ENCODE assay signal across 8 mouse cellular contexts in the genomic region with DNA sequence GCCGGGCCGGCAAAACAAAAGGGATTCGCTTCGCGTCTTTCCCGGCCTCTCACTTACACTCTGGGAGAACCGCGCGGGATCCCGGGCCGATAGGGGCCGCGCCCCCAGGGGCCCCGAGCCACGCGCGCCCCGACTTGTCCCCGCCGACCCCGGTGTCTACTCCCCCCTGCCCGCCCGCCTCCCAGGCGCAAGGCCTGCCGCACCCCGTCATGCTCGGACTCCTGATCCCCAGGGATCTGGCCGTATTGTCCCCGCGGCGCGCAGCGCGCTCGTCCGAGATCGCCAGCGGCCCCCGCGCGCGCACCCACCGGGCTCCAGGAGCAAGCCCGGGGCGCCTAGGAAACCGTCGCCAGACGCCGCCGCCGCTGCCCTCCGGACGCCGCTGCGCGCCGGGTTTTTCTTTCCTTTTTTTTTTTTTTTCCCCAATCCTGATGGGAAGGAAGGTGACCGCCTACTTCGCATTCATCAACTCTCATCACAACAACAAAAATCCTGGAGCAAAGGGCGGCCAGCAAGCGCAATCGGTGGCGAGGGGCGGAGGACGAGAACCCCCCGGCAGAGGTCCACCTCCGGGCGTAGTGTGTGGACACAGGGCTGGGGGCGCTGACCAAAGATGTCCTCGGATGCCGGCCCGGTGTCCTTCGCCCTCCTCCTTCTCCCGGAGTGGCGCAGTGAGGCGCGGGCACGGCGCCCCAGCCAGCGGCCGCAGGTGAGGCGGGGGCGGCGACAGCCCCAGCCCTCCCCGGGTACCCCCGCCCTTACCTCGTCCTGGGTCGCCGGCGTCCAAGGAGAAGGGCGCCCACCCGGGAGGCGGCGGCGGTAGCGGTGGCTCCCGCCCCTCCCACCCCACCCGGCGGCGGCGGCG. TPM values are rescaled to one million over a fixed set of nuclear protein-coding genes. Genes with fewer than 3 reads are reported as not detected.
DNase-seq lines count a peak whose midpoint lies in the region; ATAC-seq and TF ChIP-seq lines count a peak whose summit lies in the region.

No protein-coding gene starts in this region.

- peak; percentile 15 for ATAC-seq in forebrain, embryonic 14.5 days
- ATAC-seq in hindbrain, embryonic 12.5 days (ENCODE audit: low FRiP score) = peak; percentile 53
- peak; percentile 53 for ATAC-seq in midbrain, embryonic 11.5 days (ENCODE audit: low FRiP score)
- no peak for ATAC-seq in stomach, postnatal 0 days (ENCODE audit: low FRiP score, low TSS enrichment)

- peaks cover 29% of the 10 kb centered on the region for H3K4me1 ChIP-seq in bone marrow macrophage, adult 2 months (ENCODE audit: control insufficient read depth, insufficient read depth, low read length)
- H3K4me1 ChIP-seq in forebrain, embryonic 14.5 days (ENCODE audit: control insufficient read depth, insufficient read depth, low read length) = peaks cover 14% of the 10 kb centered on the region
- peaks cover 35% of the 10 kb centered on the region for H3K4me1 ChIP-seq in hindbrain, embryonic 12.5 days
- peaks cover 29% of the 10 kb centered on the region for H3K4me1 ChIP-seq in midbrain, embryonic 11.5 days (ENCODE audit: control insufficient read depth, insufficient read depth, low read length)
- H3K4me1 ChIP-seq in stomach, postnatal 0 days (replicated peaks; ENCODE audit: control insufficient read depth, insufficient read depth) = 0 out of 2 replicates have a peak, but pooled peaks cover 4% of the 10 kb centered on the region

- intact Hi-C loops in left cerebral cortex, postnatal 25 days (cut with DNase I) = loop anchor here (2.0 to 5.0 kb wide), 2 partner anchors 82 to 515 kb away; partner anchors contain the start of gene Edrf1

- peak overlapping the region; percentile 92 for H3K27ac ChIP-seq in bone marrow macrophage, adult 2 months (ENCODE audit: insufficient read depth, low read depth, low read length)
- peak overlapping the region; percentile 98 for H3K27ac ChIP-seq in forebrain, embryonic 14.5 days (ENCODE audit: low read depth, low read length)
- peak overlapping the region; percentile 99 for H3K27ac ChIP-seq in hindbrain, embryonic 12.5 days
- H3K27ac ChIP-seq in midbrain, embryonic 11.5 days (ENCODE audit: low read depth, low read length) = peak overlapping the region; percentile 99
- H3K27ac ChIP-seq in stomach, postnatal 0 days (replicated peaks) = peak overlapping the region; percentile 100

- DNase-seq in adrenal gland, adult 18-20 months (ENCODE audit: low spot score in 2 of 2) = peak; percentile 69
- DNase-seq in adrenal gland, postnatal 10 days = no peak
- peak; percentile 60 for DNase-seq in forebrain, embryonic 14.5 days (ENCODE audit: low spot score)
- DNase-seq in left cerebral cortex, postnatal 25 days (ENCODE audit: low spot score in 2 of 2) = peak; percentile 12 to 49
- peak; percentile 97 for DNase-seq in midbrain, embryonic 11.5 days (ENCODE audit: low spot score, missing footprints)
- no peak for DNase-seq in stomach, postnatal 0 days (ENCODE audit: low spot score)

- peak overlapping the region; percentile 97 for H3K9ac ChIP-seq in forebrain, embryonic 14.5 days (ENCODE audit: low read length)
- peak overlapping the region; percentile 97 for H3K9ac ChIP-seq in hindbrain, embryonic 12.5 days
- peak overlapping the region; percentile 99 for H3K9ac ChIP-seq in midbrain, embryonic 11.5 days (ENCODE audit: low read length)
- peak overlapping the region; percentile 98 for H3K9ac ChIP-seq in stomach, postnatal 0 days (ENCODE audit: low read length)

- H3K4me3 ChIP-seq in bone marrow macrophage, adult 2 months (ENCODE audit: insufficient read depth, low read length) = peak overlapping the region; percentile 98
- H3K4me3 ChIP-seq in forebrain, embryonic 14.5 days (ENCODE audit: low read depth, low read length) = peak overlapping the region; percentile 88
- peak overlapping the region; percentile 96 for H3K4me3 ChIP-seq in hindbrain, embryonic 12.5 days
- H3K4me3 ChIP-seq in midbrain, embryonic 11.5 days (ENCODE audit: low read depth, low read length) = peak overlapping the region; percentile 93
- H3K4me3 ChIP-seq in stomach, postnatal 0 days (ENCODE audit: low read depth, low read length) = peak overlapping the region; percentile 94

- WGBS in forebrain, embryonic 14.5 days = under 1% methylated on average over 66 of the region's 102 CpGs
- under 1% methylated on average over 83 of the region's 102 CpGs for WGBS in hindbrain, embryonic 12.5 days
- WGBS in midbrain, embryonic 11.5 days = under 1% methylated on average over 74 of the region's 102 CpGs
- under 1% methylated on average over 62 of the region's 102 CpGs for WGBS in stomach, postnatal 0 days

- H3K27me3 ChIP-seq in forebrain, embryonic 14.5 days (replicated peaks; ENCODE audit: control insufficient read depth, insufficient read depth, low read length) = 0 out of 2 replicates have a peak, but pooled peaks cover 5% of the 10 kb centered on the region
- H3K27me3 ChIP-seq in hindbrain, embryonic 12.5 days = peaks cover 13% of the 10 kb centered on the region
- peaks cover 10% of the 10 kb centered on the region for H3K27me3 ChIP-seq in midbrain, embryonic 11.5 days (ENCODE audit: control insufficient read depth, insufficient read depth, low read length)
- H3K27me3 ChIP-seq in stomach, postnatal 0 days (ENCODE audit: control insufficient read depth, insufficient read depth, low read length) = no peaks in the 10 kb centered on the region

- no peak for TF ChIP-seq CTCF in bone marrow macrophage, adult 2 months (IDR thresholded peaks at IDR 0.05; ENCODE audit: low read depth, low read length)
- TF ChIP-seq CTCF in stomach, postnatal 0 days (IDR thresholded peaks at IDR 0.05; ENCODE audit: low read depth) = no peak; the same call in 1 of the 2 replicates

- no peaks in the 10 kb centered on the region for H3K9me3 ChIP-seq in forebrain, embryonic 14.5 days (replicated peaks; ENCODE audit: control insufficient read depth, low read length)
- H3K9me3 ChIP-seq in hindbrain, embryonic 12.5 days (replicated peaks) = no peaks in the 10 kb centered on the region
- H3K9me3 ChIP-seq in midbrain, embryonic 11.5 days (ENCODE audit: control insufficient read depth, low read length) = no peaks in the 10 kb centered on the region
- no peaks in the 10 kb centered on the region for H3K9me3 ChIP-seq in stomach, postnatal 0 days (ENCODE audit: control insufficient read depth, low read length)

- TF ChIP-seq POLR2A in bone marrow macrophage, adult 2 months (IDR thresholded peaks at IDR 0.05; ENCODE audit: borderline replicate concordance, low read depth, low read length) = no peak

- TF ChIP-seq EP300 in stomach, postnatal 0 days (optimal IDR thresholded peaks at IDR 0.05) = no peak

- H3K4me2 ChIP-seq in forebrain, embryonic 14.5 days (ENCODE audit: low read length) = peak overlapping the region; percentile 70
- peak overlapping the region; percentile 99 for H3K4me2 ChIP-seq in hindbrain, embryonic 12.5 days (replicated peaks)
- H3K4me2 ChIP-seq in midbrain, embryonic 11.5 days = peak overlapping the region; percentile 98
- H3K4me2 ChIP-seq in stomach, postnatal 0 days (replicated peaks; ENCODE audit: low read depth) = peak overlapping the region; percentile 87

- H3K36me3 ChIP-seq in forebrain, embryonic 14.5 days (ENCODE audit: control insufficient read depth, insufficient read depth, low read length) = no peaks in the 10 kb centered on the region
- no peaks in the 10 kb centered on the region for H3K36me3 ChIP-seq in hindbrain, embryonic 12.5 days
- H3K36me3 ChIP-seq in midbrain, embryonic 11.5 days (ENCODE audit: control insufficient read depth, insufficient read depth, low read length) = no peaks in the 10 kb centered on the region
- H3K36me3 ChIP-seq in stomach, postnatal 0 days (ENCODE audit: control insufficient read depth, insufficient read depth, low read length) = no peaks in the 10 kb centered on the region

RNA-seq across cellular contexts. Expression of gene Fgfr2, which starts 0.5 kb away (rescaled TPM):
- 100 to 1,000 TPM; 294 to 308 TPM for total RNA-seq in adrenal gland, adult 18-20 months (2021)
- total RNA-seq in adrenal gland, postnatal 10 days (2021) = 100 to 1,000 TPM; 128 to 169 TPM
- 0.27 and 0.91 TPM in 2 replicates for polyA plus RNA-seq in bone marrow macrophage, adult 2 months (2012; ENCODE audit: insufficient read depth, insufficient read length, missing spikeins)
- polyA plus RNA-seq in forebrain, embryonic 14.5 days (2014; fragmentation: Nextera tagmentation; extraction: Ambion mirVana) = 35.9 and 39.8 TPM in 2 replicates
- polyA plus RNA-seq in hindbrain, embryonic 12.5 days (2016; fragmentation: Nextera tagmentation; extraction: Ambion mirVana) = 79.0 and 81.1 TPM in 2 replicates
- total RNA-seq in left cerebral cortex, postnatal 25 days (2021) = 10 to 100 TPM; 37.1 to 42.0 TPM
- polyA plus RNA-seq in midbrain, embryonic 11.5 days (2014; fragmentation: Nextera tagmentation; extraction: Ambion mirVana) = 85.3 and 92.0 TPM in 2 replicates
- 60.8 and 67.1 TPM in 2 replicates for polyA plus RNA-seq in stomach, postnatal 0 days (2015; fragmentation: Nextera tagmentation; extraction: Ambion mirVana)

RNA-seq across cellular contexts. Expression of gene Ctbp2, which starts 1.5 kb away (rescaled TPM):
- 10 to 100 TPM; 53.0 to 60.3 TPM for total RNA-seq in adrenal gland, adult 18-20 months (2021)
- 10 to 100 TPM; 52.8 to 63.1 TPM for total RNA-seq in adrenal gland, postnatal 10 days (2021)
- 42.7 and 43.8 TPM in 2 replicates for polyA plus RNA-seq in bone marrow macrophage, adult 2 months (2012; ENCODE audit: insufficient read depth, insufficient read length, missing spikeins)
- 87.5 and 92.1 TPM in 2 replicates for polyA plus RNA-seq in forebrain, embryonic 14.5 days (2014; fragmentation: Nextera tagmentation; extraction: Ambion mirVana)
- 110 and 115 TPM in 2 replicates for polyA plus RNA-seq in hindbrain, embryonic 12.5 days (2016; fragmentation: Nextera tagmentation; extraction: Ambion mirVana)
- 10 to 100 TPM; 23.3 to 24.3 TPM for total RNA-seq in left cerebral cortex, postnatal 25 days (2021)
- 118 and 131 TPM in 2 replicates for polyA plus RNA-seq in midbrain, embryonic 11.5 days (2014; fragmentation: Nextera tagmentation; extraction: Ambion mirVana)
- 48.6 and 55.6 TPM in 2 replicates for polyA plus RNA-seq in stomach, postnatal 0 days (2015; fragmentation: Nextera tagmentation; extraction: Ambion mirVana)

Comparison
In these comparisons a context has a peak if more than half of its experiments do, and no peak if none do; other contexts are left out.
1. DNase-seq: peak in adrenal gland, adult 18-20 months (2 of 2), forebrain, embryonic 14.5 days (single experiment), left cerebral cortex, postnatal 25 days (2 of 2) and midbrain, embryonic 11.5 days (single experiment); none in adrenal gland, postnatal 10 days (single experiment) and stomach, postnatal 0 days (single experiment).
2. RNA of gene Fgfr2, which starts 0.5 kb away (polyA plus RNA-seq): 85.3 to 92.0 TPM in midbrain, embryonic 11.5 days, 79.0 to 81.1 TPM in hindbrain, embryonic 12.5 days, 60.8 to 67.1 TPM in stomach, postnatal 0 days and 35.9 to 39.8 TPM in forebrain, embryonic 14.5 days; 0.27 to 0.91 TPM in bone marrow macrophage, adult 2 months; every median in the first group is over 10 times any median in the second.
3. Peak in every context shown above with its lines, with median percentiles within 50 percentile points of each other: H3K27ac ChIP-seq, H3K4me3 ChIP-seq, H3K4me2 ChIP-seq and H3K9ac ChIP-seq.